Mouse (Mus musculus) neural tube, embryonic 10.5 days (tissue): Measurements from ENCODE around the gene Sass6.
"Not testable (repeated sequence)": the region's sequence is repeated elsewhere in the genome, so short reads cannot be mapped to it uniquely, and the experiment has no call there.

ENCODE experiments used
- DNase-seq: peaks from one replicate; pipeline ENCODE4 v3.0.0-alpha.2; 2017; ENCODE audit warnings: low spot score; ENCODE audit errors: extremely low spot score

Gene Sass6

DNA sequence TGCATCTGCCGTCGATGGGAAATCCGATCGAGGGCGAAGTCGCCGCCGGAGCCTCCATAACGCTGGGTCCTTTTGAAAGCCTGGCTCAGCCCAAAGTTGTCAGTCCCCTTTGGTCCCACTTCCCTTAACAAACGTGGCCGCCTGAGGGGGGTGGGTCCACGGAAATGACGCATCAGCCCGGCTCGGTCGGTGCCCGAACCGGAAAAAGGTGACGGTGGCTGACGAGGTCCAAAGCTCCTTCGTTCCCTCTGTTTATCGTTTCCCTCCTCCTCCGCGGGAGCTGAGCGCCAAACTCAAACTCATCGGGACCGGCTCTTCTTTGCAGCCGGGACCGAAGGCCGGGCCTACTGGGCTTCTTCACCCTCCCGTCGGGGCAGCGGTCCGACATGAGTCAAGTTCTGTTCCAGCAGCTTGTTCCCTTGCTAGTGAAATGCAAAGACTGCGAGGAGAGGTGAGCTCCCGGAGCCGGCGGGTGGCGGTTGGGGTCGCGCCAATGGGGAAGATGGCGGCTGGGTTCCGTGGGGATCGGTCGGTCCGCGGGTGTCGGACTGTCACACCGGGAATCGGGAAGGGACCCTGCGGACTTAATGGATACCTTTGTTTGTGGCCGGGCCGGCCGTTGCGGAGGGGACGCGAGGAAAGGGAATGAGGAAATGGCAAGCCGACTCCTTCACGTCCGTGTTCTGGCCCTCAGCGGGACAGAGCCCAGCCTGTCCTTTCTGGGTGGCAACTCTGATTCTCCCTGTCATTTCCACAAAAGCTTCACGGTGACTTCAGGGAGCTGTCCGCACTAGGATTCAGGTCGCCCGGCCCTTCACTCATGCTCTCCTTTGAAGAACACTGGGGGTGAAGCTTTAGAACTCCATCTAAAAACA is at the start of gene Sass6:
Gene Sass6, plus strand, starts transcription at position 255 of the 875 bp plus-strand sequence.
- DNase-seq = peak; percentile 98

DNA sequence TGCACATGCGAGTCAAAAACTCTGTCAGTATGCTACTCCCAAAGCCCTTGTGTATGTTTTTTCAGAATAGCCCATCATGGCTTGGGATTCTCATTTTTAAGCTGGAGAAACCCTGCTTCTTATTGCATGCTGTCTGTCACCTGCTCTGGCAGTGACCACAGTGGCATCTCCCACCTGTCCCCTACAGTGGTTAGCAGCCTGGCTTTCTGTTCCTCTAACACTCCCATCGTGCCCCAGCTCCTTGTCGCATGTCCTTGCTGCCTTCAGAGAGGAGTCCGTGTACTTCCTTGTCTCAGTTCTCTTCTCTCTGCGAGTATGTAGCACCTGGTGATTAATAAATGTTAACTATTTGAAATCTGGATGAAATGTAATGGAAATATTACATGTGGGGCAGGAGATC is 47.4 kb upstream of the Sass6 start:
- no peak for DNase-seq

DNA sequence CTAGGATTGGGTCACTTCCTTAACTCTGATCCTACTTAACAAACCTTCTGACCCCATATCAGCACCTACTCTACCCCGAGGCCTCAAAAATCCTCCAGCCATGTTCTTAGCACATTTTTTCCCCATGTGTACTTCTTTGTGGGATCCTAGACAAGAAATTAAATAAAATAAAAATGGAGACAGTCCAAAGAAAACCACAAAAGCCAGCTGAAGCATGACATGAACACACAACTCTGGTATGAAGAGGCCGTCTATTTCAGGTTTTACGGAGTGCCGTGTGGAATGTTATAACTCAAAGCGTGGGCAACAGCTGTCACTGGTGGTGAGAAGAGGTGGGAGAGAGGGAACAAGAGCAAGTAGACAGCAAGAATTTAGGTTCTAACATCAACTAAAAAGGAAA is 43.4 kb upstream of the Sass6 start:
- DNase-seq = no peak

DNA sequence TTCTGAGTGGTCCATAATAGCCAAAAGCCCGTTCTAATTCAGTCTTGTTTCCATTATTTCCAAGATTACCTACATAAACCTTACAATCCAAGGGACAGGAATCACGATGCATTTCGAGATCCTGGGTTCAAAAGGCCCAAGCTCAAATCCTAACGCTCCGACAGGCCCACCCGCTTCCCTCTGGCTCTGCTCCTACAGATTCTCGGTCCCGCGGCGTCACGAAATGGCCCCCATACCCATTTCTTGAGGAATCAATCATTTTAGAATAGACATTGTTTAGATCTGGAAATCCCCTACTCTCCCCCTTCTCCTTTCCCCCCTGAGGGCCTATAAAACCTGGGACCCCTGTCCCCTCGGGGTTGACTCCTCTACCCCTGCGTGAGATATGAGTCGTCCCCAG is 33.5 kb upstream of the Sass6 start:
- not testable (repeated sequence) for DNase-seq

DNA sequence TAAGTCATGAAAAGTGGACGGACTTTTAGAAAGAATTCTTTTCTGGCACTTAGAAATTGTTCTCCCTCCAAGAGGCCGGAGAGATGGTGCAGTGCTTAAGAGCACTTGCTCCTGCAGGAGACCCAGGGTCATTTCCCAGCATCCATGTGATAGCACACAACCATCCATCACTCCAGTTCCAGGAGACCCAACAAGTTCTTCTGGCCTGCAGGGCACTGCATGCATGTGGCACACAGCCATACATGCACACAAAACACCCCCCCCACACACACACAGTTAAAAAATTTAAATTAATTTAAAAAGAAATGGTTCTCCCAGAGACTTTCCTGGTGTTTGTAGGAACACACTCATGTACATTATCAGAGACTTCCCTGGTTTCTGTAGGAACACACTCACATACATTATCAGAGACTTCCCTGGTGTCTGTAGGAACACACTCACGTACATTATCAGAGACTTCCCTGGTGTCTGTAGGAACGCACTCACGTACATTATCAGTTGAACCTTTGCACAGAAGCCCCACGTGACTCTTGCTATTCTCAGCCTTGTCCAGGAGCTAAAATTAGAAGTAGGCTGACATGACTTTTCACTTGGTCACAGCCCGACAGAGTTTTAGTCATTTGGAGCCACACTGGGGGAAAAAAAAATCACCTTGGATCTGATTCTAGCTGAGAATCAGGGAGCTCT is 32.2 kb upstream of the Sass6 start, which contains the start of gene Lrrc39:
Gene Lrrc39, plus strand, starts transcription at position 566 of the 687 bp plus-strand sequence.
- DNase-seq = no peak

DNA sequence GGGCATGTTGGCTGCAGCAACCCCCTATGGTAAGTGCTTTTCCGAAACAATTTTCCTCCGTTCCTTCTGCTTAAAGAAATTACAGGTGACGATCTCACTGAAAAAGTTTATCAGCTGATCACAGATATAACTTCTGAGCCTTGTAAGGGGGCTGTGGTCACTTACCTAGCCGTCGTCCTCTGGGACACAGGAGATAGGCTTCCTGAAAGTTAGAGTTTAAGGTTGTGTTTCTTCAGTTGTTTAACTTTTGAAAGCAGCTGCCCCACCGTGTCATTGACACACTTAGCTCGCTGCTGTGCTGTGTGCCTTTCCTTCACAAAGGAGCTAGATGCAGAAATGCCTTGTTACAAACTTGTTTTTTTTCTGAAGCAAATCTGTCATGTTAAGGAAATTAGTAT is 31.7 kb upstream of the Sass6 start:
- no peak for DNase-seq

DNA sequence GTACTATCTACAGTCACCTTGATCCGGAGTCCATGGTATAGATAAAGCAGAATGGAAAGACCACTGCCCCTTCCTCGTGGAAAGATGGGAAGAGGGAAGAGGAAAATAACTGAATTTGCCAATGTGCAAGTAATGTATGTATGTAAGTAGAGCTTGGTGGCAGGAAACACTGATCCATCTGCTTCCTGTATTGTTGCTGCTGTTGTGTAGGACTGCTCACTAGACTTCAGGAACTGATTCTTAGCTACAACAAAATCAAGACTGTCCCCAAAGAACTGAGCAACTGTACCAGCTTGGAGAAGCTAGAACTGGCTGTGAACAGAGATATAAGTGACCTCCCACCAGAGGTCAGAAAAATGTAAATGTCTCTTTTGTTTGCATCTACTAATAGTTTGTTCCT is 24.2 kb upstream of the Sass6 start:
- DNase-seq = no peak

DNA sequence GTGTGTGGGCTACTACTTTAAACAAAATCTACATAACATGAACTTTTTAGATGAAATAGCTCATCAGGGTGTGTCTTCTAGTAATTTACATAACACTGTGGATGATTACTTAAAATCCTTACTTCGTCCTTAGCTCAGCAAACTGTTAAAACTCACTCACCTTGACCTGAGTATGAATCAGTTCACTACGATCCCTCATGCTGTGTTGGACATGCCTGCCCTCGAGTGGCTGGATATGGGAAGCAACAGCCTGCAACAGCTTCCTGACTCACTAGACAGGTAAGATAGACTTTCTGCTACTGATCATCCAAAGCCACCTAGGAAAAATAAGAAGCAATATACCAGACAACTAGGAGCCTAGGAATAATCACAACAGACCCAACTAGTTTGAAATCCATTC is 17.5 kb upstream of the Sass6 start:
- no peak for DNase-seq

DNA sequence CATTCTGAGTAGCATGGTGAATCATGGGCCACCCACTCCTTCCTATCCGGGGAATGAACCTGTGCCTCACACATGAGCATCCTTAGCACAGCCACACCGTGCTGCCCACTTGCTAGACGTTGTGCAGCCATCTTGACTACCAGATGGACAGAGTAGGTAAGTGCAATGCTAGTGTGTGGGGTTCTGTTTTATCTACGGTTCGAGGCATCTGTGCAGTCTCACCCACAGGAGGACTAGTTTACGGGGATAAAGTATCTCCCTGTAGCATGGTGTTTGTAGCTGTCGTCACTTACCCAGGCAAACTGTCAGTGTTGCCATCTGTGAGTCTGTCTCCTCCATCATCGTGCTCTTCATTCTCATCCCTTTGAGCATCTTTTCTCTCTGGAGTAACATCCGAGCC is 12.6 kb upstream of the Sass6 start:
- DNase-seq = no peak

DNA sequence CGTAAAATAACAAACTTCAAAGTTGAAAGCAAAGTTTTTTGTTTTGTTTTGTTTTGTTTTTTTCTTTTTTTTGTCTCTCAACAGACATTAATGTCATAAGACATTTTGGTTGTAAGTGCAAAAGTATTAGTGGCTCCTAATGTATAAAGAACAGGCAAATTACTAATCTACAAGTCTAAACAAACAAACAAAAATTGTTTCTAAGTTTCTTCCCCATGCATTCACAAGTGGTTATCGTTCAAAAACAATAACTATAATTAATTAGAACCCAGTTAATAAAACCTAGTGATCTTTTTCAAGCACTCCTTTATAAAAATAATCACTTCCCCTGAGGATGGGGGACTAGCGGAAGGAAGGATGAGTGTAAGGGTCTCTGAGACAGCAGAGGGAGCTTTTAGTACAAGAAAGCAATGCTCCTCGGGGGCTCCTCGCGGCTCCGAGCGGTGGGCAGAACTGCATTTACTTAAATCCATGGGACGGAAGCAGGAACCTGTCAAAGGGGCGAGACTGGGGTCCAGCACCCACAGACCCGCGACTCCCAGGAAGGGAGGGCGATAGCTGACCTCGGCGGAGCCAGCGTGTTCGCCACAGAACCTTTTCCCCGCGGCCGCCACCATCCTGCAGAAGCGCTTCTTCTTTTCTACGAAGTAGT is 580 bp upstream of the Sass6 start:
- DNase-seq = no peak

DNA sequence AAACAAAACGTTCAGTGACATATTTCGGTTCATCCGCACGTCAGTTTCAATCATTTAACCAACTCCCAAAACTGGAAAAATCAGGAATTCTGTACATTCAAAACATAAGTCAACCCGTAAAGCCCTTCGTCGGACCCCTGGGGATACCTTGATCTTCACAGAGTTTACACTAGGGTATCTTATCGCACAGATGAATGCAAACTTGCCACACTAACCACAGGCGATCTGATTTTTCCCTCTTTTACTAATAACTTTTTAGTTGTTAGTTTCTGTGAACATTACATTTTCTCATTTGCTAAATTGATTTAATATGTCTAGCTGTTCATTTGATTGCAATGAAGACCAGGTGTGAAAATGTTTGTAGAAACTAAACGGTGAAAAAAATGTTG is 815 bp downstream of the Sass6 start:
- no peak for DNase-seq

DNA sequence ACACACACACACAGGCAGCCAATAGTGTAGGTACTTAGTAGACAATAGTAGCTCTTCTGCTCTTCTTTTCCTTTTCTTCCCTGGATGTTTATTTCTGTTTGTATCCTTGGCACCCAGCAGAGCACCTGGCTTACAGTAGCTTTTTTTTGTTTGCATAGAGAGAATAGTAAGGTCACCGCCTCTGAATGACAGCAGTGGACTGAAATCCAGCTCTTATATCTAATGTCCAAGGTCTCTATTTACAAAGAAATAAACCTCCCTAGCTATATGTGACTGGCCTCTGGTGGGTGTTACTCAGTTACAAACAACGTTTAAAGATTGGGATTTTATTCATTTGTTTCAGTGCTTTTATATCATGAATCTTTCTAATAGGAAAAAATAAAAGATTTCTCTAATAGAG is 4.9 kb downstream of the Sass6 start:
- no peak for DNase-seq

DNA sequence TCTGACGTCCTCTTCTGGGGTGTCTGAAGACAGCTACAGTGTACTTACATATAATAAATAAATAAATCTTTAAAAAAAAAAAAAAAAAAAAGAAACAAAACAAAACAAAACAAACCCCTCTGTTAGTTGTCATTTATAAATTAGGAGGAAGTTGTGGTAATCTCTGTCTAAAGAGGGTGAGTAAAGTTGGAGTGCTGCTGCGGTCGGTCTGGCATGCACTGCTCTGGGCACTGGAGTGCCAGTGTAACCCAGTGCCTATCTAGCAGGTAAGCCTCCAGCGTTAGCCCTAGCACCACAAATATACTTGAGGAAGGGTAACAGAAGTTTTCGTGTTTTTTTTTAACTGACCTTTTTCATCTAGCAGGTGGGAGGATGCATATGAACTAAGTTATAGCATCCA is 6.2 kb downstream of the Sass6 start:
- DNase-seq = no peak

DNA sequence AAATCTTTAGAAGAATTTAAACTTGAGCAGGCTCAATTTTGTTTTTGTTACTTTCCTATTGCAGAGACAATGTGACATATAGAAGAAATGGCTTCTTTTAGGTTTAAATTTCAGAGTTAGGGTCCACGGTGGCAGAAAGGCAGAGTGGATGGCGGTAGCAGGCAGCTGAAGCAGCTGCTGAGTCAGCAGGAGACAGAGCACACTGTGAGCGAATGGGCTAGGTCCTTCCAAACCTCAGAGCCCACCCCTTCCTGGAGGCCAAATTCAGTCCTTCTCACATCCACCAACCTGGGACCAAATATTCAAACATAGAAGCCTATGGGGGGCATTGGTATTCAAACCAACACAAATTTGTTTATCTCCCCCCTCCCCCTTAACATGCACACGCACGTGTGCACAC is 7.0 kb downstream of the Sass6 start:
- DNase-seq = no peak

DNA sequence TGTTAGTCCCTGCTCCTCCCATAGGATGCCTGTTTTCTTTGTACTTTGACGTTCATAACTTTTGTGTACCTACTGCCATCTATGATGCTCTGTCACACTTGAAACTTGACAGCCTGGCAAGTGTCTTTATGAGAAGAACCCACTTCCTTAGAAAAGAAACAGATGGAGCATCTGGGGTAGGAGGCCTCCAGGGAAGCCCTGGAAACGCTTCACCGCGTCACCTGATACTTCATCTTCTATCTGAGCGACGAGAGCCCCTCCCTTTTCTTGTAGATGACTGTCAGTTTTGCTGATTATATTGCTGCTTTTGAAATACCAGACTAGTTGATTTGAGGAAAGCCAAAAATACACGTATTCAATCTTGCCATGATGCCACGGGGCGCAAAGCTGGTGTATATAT is 9.8 kb downstream of the Sass6 start:
- DNase-seq = no peak

DNA sequence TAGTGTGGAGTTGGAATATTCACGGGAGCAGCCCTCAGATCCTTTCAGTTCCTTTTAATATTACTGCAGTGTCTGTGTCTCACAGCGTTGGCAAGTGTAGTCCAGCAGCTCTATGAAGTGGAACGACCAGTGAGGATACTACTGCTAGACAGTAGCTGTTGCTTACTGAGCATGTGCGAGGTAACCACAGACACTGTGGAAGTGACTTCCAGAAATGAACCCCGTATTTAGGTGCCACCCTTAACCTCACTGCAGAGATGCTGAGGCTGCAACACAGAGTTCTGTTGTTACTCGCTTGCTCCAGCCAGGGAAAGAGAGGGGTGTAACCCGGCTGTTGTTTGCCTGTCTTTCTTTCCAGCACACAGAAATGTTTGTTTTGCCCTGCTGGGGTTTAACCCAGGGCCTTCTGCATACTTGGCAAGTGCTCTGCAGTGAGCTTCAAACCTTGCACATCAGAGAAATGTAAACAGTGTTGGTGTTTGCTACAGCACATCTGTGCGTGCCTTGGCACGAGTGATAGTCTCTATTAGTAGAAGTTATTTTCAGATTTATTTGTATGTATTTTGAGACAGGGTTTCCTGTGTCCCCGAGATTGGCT is 19.6 kb downstream of the Sass6 start, which contains the start of gene Trmt13:
Gene Trmt13, minus strand, starts transcription at position 293 of the 598 bp plus-strand sequence.
- DNase-seq = no peak

DNA sequence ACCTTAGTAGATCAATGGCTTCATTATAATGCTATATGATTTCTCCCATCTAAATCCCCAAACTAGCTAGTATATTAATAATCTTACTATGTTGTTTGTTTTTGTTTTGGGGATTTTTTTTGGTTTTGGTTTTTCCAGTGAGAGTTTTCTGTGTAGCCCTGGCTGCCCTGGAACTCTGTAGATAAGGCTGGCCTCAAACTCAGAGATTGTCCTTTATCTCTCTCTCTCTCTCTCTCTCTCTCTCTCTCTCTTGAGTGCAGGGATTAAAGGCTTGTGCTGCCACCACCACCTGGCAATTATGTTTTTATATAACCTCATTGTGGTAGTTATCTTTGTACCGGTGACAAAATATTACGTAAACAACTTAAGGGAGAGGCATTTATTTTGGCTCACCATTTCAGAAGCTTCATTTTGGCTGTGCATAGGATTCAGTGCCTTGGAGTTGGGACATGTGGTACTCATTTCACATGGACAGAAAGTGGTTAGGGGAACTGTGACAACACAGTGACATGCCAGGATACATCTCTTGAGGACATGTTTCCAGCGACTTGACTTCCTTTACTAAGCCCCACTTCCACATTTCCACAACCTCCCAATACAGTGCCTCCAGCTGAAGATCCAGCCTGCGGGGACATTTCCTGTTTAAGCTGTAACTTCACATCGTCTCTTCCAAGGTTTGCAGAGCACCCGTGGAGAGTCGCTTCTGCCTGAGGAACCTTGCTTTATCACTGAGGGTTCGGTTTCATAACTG is 20.7 kb downstream of the Sass6 start:
- DNase-seq = no peak

DNA sequence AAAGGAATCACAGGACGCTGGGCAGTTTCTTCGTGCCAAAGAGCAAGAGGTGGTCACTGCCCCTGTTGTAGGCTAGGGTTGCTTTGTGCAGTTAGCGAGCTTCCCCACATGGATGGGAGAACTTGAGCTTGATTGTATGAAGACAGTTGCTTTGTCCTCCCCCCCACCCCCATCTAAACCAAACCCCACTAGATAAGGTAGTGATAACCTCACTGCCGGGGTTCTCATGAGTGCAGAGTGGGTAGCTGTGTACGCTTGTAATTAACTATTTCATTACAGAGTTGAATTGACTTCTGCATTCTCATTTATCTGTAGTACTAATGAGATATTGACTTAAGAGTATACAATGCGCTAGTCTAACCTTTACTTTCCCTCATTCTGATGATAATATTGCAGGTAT is 24.1 kb downstream of the Sass6 start:
- DNase-seq = no peak

DNA sequence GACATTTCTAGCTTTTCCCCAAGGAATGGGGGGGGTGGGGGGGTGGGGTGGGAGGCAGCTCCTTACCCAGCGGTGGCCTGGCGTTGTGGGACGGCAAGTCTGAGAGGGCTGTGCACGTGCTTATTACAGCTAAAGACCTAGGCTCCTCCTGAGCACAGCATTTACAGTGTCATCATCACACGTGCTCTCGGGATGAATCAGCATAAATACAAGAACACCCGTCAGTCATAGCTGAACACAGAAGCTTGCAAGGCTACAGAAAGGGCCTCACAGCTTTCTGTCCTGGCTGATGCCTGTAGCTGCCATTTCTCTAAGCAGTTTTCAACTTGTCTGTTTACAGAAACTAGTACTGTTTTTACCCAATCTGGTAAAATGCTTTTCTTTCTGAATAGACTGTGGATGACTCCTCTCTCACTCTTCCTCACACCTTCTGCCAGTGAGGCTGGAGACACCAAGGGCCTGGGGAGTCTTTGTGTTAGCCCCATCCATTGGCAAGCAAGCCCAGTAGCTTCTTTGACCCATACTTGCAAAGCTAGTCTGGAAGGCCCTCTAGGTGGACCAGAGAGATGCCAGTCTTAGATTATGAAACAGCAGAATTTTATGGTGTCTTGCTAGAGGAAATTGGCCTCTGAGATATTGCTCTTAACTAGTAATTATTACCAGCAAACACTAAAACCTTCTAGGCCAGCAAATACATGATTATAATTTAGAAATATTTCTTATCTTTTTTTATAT is 26.0 kb downstream of the Sass6 start:
- DNase-seq = no peak

DNA sequence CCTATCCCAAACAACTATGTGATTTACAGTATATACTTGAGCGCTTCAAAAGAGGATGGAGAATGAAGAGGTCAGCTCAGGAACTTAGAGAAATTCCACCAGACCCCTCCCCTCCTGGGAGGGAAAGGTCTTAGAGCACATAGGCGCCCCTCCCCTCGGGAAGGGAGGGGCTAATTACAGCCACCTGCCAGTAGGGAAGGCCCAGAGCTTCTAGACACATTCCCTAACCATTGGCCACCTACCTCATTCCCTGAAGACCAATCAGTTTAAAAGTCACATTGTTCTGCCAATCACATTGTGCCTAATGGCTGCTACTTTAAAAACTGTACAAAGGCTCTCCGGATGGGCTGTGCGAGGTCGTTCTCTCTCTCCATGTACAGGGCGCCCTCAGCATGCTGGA is 27.9 kb downstream of the Sass6 start:
- DNase-seq = no peak
